In genomic region chr10:41004044-41004689, GRCm38 (mm10) we compare ENCODE assay signal across 7 mouse cellular contexts.
A peak's percentile ranks its signal among the peaks of the same experiment; 100 is the strongest.
DNase-seq lines count a peak whose midpoint lies in the region; ATAC-seq and TF ChIP-seq lines count a peak whose summit lies in the region.

No protein-coding gene starts in this region.

- no peaks in the 10 kb centered on the region for H3K36me3 ChIP-seq in intestine, embryonic 16.5 days (ENCODE audit: control insufficient read depth, insufficient read depth, low read length)
- H3K36me3 ChIP-seq in small intestine, adult 2 months (ENCODE audit: control insufficient read depth, insufficient read depth, low read length), result no peaks in the 10 kb centered on the region

- H3K27ac ChIP-seq in intestine, embryonic 16.5 days (ENCODE audit: low read length), result no peak overlapping the region
- H3K27ac ChIP-seq in small intestine, adult 2 months (ENCODE audit: insufficient read depth, low read depth, low read length), result no peak overlapping the region

- H3K4me3 ChIP-seq in intestine, embryonic 16.5 days (ENCODE audit: low read length), result no peak overlapping the region
- H3K4me3 ChIP-seq in small intestine, adult 2 months (ENCODE audit: low read depth, low read length), result no peak overlapping the region

- H3K4me2 ChIP-seq in intestine, embryonic 16.5 days (ENCODE audit: low read depth, low read length), result no peak overlapping the region

- no peaks in the 10 kb centered on the region for H3K9me3 ChIP-seq in intestine, embryonic 16.5 days (ENCODE audit: control insufficient read depth, low read length)

- intact Hi-C loops in gastrocnemius, postnatal 14 days (cut with DNase I; ENCODE audit: low total_unique reads), result loop anchor here (10.0 kb wide), 1 partner anchor 281 kb away; no protein-coding TSS in a partner anchor
- intact Hi-C loops in left cerebral cortex, postnatal 10 days (cut with DNase I), result loop anchor here (5.0 to 10.0 kb wide), 3 partner anchors 398 to 681 kb away; no protein-coding TSS in a partner anchor

- peak; percentile 72 for DNase-seq in adrenal gland, adult 2 months
- peak; percentile 92 for DNase-seq in embryo, embryonic 10.5 days (ENCODE audit: low spot score)
- peak; percentile 69 for DNase-seq in gastrocnemius, postnatal 14 days
- DNase-seq in left cerebral cortex, postnatal 10 days (ENCODE audit: extremely low spot score in 1 of 2, low spot score in 2 of 2), result peak; percentile 75 to 76
- DNase-seq in mesoderm, embryonic 11.5 days (ENCODE audit: low read depth, low spot score), result peak; percentile 93

- no peak overlapping the region for H3K9ac ChIP-seq in intestine, embryonic 16.5 days (ENCODE audit: low read depth, low read length)

- no peaks in the 10 kb centered on the region for H3K27me3 ChIP-seq in intestine, embryonic 16.5 days (replicated peaks; ENCODE audit: control insufficient read depth, insufficient read depth, low read length)
- H3K27me3 ChIP-seq in small intestine, adult 2 months (ENCODE audit: control insufficient read depth, insufficient read depth, low read length), result no peaks in the 10 kb centered on the region

- TF ChIP-seq POLR2A in small intestine, adult 2 months (IDR thresholded peaks at IDR 0.05; ENCODE audit: low read depth, low read length), result no peak

- 31% methylated on average over 7 of the region's 7 CpGs for WGBS in intestine, embryonic 16.5 days
- 30% methylated on average over 7 of the region's 7 CpGs for WGBS in small intestine, adult 2 months

- peak; percentile 73; the same call in 1 of the 2 replicates for TF ChIP-seq CTCF in small intestine, adult 2 months (IDR thresholded peaks at IDR 0.05; ENCODE audit: extremely low read depth, insufficient read length, insufficient replicate concordance, low read depth, low read length)

- H3K4me1 ChIP-seq in intestine, embryonic 16.5 days (ENCODE audit: control insufficient read depth, insufficient read depth, low read length), result no peaks in the 10 kb centered on the region
- H3K4me1 ChIP-seq in small intestine, adult 2 months (ENCODE audit: control insufficient read depth, insufficient read depth, insufficient read length, low read length), result peaks cover 7% of the 10 kb centered on the region

- ATAC-seq in intestine, embryonic 16.5 days, result peak; percentile 70
